Mouse (Mus musculus): ENCODE data around the gene Rgs8.

GRCm38 (mm10) chr1:153712633-153713032, 59.8 kb downstream of the Rgs8 start:
- TF ChIP-seq CTCF (IDR thresholded peaks at IDR 0.05; ENCODE audit: low read depth, low read length) (no peak), POLR2A (IDR thresholded peaks at IDR 0.05; ENCODE audit: insufficient read depth, low read length) (no peak), EP300 (IDR thresholded peaks at IDR 0.05; ENCODE audit: insufficient read depth, low read depth, low read length) (no peak)
